Mouse (Mus musculus) erythroblast, embryonic 14.5 days (primary cell): Measurements from ENCODE around the gene Cep290.
"Not testable (repeated sequence)": the region's sequence is repeated elsewhere in the genome, so short reads cannot be mapped to it uniquely, and the experiment has no call there.

ENCODE experiments used
- GATA1 ChIP-seq: IDR thresholded peaks from 2 replicates; pipeline ENCODE4 v1.6.1; 2012; ENCODE audit warnings: low read length, inconsistent platforms, mixed read lengths
- TAL1 ChIP-seq: IDR thresholded peaks from 3 replicates; pipeline ENCODE4 v1.6.1; 2012; ENCODE audit warnings: low read length, inconsistent platforms, mixed read lengths

- not testable (repeated sequence) for TF ChIP-seq GATA1
- 0 out of 3 replicates have a peak, but pooled peaks have one; percentile 35 for TF ChIP-seq TAL1
Observed at GRCm38 (mm10) chr10:100560194-100560883, 73.0 kb downstream of the Cep290 start.
